Mouse (Mus musculus): Measurements from ENCODE around the gene Mocs3. TPM values are rescaled to one million over a fixed set of nuclear protein-coding genes. Genes with fewer than 3 reads are reported as not detected.
A peak's percentile ranks its signal among the peaks of the same experiment; 100 is the strongest.

Mocs3 gene
- total and polyA plus RNA-seq, 3 experiments, result 5.7 to 14.9 (median 10.5) TPM

GRCm38 (mm10) chr2:168200014-168200691, 30.3 kb upstream of the Mocs3 start:
- Histone ChIP-seq H3K4me3 (ENCODE audit: low read depth, low read length) (no peak overlapping the region), H3K9me3 (replicated peaks) (no peaks in the 10 kb centered on the region), H3K36me3 (replicated peaks) (peaks cover 91% of the 10 kb centered on the region), H3K4me1 (ENCODE audit: insufficient read depth, low read depth, low read length) (peaks cover 64% of the 10 kb centered on the region), H3K27me3 (ENCODE audit: insufficient read depth, low read length) (no peaks in the 10 kb centered on the region)
- TF ChIP-seq POLR2AphosphoS5 (IDR thresholded peaks at IDR 0.05; ENCODE audit: insufficient replicate concordance, low read depth, low read length), result no peak
- no peak for TF ChIP-seq CTCF (IDR thresholded peaks at IDR 0.05; ENCODE audit: low read depth, low read length)
- TF ChIP-seq GATA1 (IDR thresholded peaks at IDR 0.05; ENCODE audit: borderline replicate concordance, low read length), result no peak
- no peak for TF ChIP-seq GATA2 (IDR thresholded peaks at IDR 0.05; ENCODE audit: borderline replicate concordance, low read depth, low read length)
- no peak for TF ChIP-seq TAL1 (conservative IDR thresholded peaks at IDR 0.05; ENCODE audit: low read depth, low read length)
- ATAC-seq (ENCODE audit: extremely low read depth, insufficient number of reproducible peaks, low FRiP score, poor library complexity, severe bottlenecking) (peak; percentile 31; the same call in 1 of the 2 replicates), DNase-seq (ENCODE audit: low spot score) (no peak)

DNA sequence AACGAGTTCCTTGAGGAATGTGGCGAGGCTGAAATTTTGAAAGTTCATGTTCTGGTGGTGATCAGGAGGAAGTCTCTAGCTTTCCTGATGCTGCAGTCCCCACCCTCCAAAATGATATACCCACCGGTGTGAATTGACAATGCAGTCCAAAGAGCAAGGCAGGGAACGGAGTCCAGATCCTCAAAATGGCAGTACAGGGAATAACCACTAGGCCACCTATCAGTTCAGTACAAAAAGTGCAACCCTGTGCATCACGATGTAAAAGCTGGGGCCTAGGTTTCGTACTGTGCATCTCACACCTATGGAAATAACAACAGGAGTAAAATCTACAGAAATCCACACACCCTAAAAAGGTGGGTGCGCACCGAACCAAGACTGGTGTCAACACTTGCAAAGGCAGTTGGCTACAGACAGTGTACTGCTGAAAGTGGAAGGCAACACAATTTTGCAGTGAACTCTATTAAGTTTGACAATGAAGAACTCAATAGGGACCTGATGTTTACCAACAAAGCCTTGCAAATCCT, 25.9 kb upstream of the Mocs3 start:
- Histone ChIP-seq H3K27me3 (ENCODE audit: insufficient read depth, low read length) (no peaks in the 10 kb centered on the region), H3K4me1 (ENCODE audit: insufficient read depth, low read depth, low read length) (peaks cover 50% of the 10 kb centered on the region), H3K9me3 (replicated peaks) (no peaks in the 10 kb centered on the region), H3K4me3 (ENCODE audit: low read depth, low read length) (peak overlapping the region; percentile 96; the same call in 1 of the 2 replicates), H3K36me3 (replicated peaks) (peaks cover 81% of the 10 kb centered on the region)
- DNase-seq (ENCODE audit: low spot score) (no peak), ATAC-seq (ENCODE audit: extremely low read depth, insufficient number of reproducible peaks, low FRiP score, poor library complexity, severe bottlenecking) (no peak)
- TF ChIP-seq GATA1 (IDR thresholded peaks at IDR 0.05; ENCODE audit: borderline replicate concordance, low read length) (no peak), CTCF (IDR thresholded peaks at IDR 0.05; ENCODE audit: low read depth, low read length) (0 out of 2 replicates have a peak, but pooled peaks have one; percentile 4)

DNA sequence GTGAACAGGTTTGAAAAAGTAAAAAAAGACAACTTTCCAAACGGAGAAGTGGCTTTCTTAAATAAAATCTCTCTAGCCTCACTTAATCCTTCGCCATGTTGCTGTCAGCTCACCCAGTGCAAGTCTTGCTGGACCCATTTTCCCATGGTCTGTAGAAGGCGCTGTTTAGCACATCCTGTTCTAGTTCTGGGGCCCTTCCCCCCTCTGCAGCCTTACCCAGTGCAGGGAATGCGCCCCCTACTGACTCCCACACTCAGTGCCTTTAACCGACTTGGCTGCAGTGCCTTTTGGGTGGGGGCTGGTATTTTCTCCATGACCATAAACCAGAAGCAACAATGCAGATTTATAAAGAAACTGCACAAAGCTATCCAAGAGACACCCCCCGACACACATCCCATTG, 25.2 kb upstream of the Mocs3 start:
- no peaks in the 10 kb centered on the region for H3K27me3 ChIP-seq (ENCODE audit: insufficient read depth, low read length)
- DNase-seq (ENCODE audit: low spot score) (peak; percentile 78), ATAC-seq (ENCODE audit: extremely low read depth, insufficient number of reproducible peaks, low FRiP score, poor library complexity, severe bottlenecking) (peak; percentile 67)
- TF ChIP-seq POLR2AphosphoS5 (IDR thresholded peaks at IDR 0.05; ENCODE audit: insufficient replicate concordance, low read depth, low read length) (no peak), TAL1 (conservative IDR thresholded peaks at IDR 0.05; ENCODE audit: low read depth, low read length) (no peak), CTCF (IDR thresholded peaks at IDR 0.05; ENCODE audit: low read depth, low read length) (peak; percentile 83)
- H3K36me3 ChIP-seq (replicated peaks), result peaks cover 81% of the 10 kb centered on the region
- peak overlapping the region; percentile 96 for H3K4me3 ChIP-seq (ENCODE audit: low read depth, low read length)
- peaks cover 44% of the 10 kb centered on the region for H3K4me1 ChIP-seq (ENCODE audit: insufficient read depth, low read depth, low read length)
- no peaks in the 10 kb centered on the region for H3K9me3 ChIP-seq (replicated peaks)

DNA sequence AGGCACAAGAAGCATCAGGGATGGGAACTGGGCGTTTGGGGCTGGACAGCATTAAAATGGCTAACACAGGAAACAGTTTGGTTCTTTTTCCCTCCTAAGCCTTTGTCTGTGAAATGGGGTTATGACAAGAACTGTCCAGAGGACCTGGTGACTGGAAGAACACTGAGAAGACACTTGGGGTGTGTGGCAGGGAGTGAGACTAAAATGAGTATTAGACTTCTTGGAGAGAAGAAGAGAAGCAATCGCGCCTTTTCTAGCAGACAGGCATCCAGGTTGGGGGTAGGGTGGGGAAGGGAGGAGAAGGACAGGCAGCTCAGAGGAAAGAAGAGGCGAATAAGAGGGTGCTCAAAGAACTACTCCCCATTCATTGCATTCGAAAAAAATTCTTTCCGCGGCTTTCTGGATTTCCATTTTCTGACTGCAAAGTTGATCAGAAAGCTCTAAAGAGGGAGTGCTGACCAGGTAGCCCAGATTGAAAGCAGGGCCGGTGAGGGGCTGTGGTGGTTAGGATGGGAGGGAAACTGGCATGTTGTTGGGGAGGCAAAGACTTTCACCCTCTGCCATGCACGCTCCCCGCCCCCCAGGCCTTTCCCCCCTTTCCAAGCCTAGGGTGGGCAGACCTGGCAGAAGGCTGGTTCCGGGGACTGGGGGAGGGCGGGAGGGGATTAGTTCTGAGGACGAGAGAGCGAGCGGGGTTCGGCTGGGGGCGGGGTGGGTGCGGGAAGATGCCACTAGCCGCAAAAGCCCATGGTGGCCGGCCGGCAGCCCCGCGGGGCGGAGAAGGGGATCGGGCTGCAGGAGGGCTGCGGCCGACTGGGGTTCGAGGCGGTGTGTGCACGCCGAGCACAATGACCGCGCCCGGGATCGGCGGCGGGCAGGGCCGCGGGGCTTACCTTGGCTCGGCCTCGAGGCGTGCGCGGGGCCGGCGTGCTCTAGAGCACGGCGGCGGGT, 24.5 kb upstream of the Mocs3 start:
- ATAC-seq (ENCODE audit: extremely low read depth, insufficient number of reproducible peaks, low FRiP score, poor library complexity, severe bottlenecking) (no peak), DNase-seq (ENCODE audit: low spot score) (peak; percentile 9)
- Histone ChIP-seq H3K9me3 (replicated peaks) (no peaks in the 10 kb centered on the region), H3K27me3 (ENCODE audit: insufficient read depth, low read length) (no peaks in the 10 kb centered on the region), H3K4me3 (ENCODE audit: low read depth, low read length) (peak overlapping the region; percentile 96), H3K36me3 (replicated peaks) (peaks cover 81% of the 10 kb centered on the region), H3K4me1 (ENCODE audit: insufficient read depth, low read depth, low read length) (peaks cover 40% of the 10 kb centered on the region)
- TF ChIP-seq GATA1 (IDR thresholded peaks at IDR 0.05; ENCODE audit: borderline replicate concordance, low read length) (no peak), POLR2AphosphoS5 (IDR thresholded peaks at IDR 0.05; ENCODE audit: insufficient replicate concordance, low read depth, low read length) (no peak), GATA2 (IDR thresholded peaks at IDR 0.05; ENCODE audit: borderline replicate concordance, low read depth, low read length) (no peak), TAL1 (conservative IDR thresholded peaks at IDR 0.05; ENCODE audit: low read depth, low read length) (no peak), CTCF (IDR thresholded peaks at IDR 0.05; ENCODE audit: low read depth, low read length) (no peak)

DNA sequence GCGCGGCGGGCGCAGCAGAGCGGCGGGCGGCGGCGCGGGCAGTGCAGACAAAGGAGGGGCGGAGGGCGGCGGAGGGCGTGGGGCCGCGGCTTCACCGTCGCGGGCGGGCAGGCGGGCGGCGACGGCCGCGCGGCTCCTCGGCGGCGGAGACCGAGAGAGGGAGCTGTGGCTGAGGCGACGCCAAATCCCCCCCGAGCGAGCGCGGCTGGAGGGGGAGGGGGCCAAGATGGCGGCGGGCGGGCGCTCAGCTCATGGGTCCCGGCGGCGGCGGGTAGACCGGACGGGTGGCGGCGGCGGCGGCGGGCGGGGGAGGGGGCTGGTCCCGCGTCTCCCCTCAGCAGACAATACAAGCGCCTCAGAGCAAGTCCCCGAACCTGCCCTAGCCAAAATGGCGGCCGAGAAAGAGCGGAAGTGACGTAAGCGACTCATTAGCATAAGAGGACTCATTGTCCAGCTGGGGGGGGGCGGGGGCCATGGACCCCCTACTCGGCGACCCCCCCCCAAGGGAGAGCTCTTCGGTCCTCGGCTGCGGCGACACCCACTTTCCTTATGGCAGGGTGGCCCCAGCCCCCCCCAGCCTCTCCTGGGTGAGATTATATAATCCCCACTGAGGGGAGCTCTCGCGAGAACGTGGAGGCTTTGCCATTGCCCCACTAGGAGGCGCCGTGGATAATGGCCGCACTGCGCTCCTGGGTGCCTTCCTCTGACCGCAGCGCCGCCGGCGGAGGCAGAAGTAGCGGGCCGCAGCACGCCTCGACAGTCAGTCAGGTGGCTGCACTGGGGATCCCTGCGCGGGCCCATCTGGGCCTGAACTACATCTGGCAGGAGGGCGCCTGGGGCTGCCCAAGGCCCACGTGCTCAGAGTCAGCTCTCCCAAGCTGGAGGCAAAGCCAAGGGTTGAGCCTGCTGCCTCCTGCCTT, 23.4 kb upstream of the Mocs3 start, which contains the start of gene Adnp:
Gene Adnp, minus strand, starts transcription at position 388 of the 920 bp plus-strand sequence.
- ATAC-seq (ENCODE audit: extremely low read depth, insufficient number of reproducible peaks, low FRiP score, poor library complexity, severe bottlenecking) (peak; percentile 64), DNase-seq (ENCODE audit: low spot score) (peak; percentile 81)
- H3K27me3 ChIP-seq (ENCODE audit: insufficient read depth, low read length), result no peaks in the 10 kb centered on the region
- H3K4me1 ChIP-seq (ENCODE audit: insufficient read depth, low read depth, low read length), result peaks cover 38% of the 10 kb centered on the region
- no peaks in the 10 kb centered on the region for H3K9me3 ChIP-seq (replicated peaks)
- peak within 1 kb of the TSS; percentile 96 for H3K4me3 ChIP-seq (ENCODE audit: low read depth, low read length)
- TF ChIP-seq CTCF (IDR thresholded peaks at IDR 0.05; ENCODE audit: low read depth, low read length) (0 out of 2 replicates have a peak, but pooled peaks have one; percentile 17), GATA1 (IDR thresholded peaks at IDR 0.05; ENCODE audit: borderline replicate concordance, low read length) (no peak)
- peaks cover 84% of the 10 kb centered on the region for H3K36me3 ChIP-seq (replicated peaks)

Measured in G1E (cell line).